Mouse (Mus musculus): Measurements from ENCODE around the gene Trim41.

DNA sequence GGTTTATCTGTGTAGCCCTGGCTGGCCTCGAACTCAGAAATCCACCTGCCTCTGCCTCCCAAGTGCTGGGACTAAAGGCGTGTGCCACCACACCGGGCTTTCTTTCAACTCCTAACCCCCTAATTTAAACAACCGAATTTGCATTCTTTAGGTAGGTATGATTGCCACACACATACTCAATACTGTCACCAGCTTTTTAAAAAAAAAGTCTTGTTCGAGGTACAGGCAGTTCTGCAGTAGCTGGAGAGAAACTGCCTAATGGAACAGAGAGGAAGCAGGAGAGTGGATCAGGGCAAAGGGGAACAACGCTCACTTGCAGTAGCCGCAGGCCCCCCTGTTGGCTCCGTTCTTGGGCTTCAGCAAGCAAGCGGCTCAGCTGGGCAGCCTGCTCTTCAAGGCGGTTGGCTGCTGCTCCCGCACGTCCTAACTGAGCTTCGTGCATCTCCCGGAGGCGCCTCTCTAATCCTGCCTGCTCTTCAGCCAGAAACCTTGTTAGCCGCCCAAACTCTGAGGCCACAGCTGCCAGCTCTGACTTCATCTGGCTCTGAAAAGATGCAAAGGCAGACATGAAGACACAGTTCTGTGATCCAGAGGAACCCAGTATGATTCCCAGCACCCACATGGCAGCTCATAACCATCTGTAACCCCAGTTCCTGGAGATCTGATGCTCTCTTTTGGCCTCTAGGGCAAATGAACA is 8.3 kb downstream of the Trim41 start:
- TF ChIP-seq CHD2 (IDR thresholded peaks at IDR 0.05; ENCODE audit: low read depth, low read length) (no peak), ZC3H11A (IDR thresholded peaks at IDR 0.05; ENCODE audit: borderline replicate concordance, low read depth, low read length) (no peak)

Data from ES-E14 (cell line).